Mouse (Mus musculus) v-Abl transformed pro-B cells (cell line): Measurements from ENCODE around the gene Gdf3.
"Not testable (repeated sequence)": the region's sequence is repeated elsewhere in the genome, so short reads cannot be mapped to it uniquely, and the experiment has no call there.

ENCODE experiments used
- in situ Hi-C, 2 experiments: fragments of 400-800 bp; cut with MboI; formaldehyde crosslinking; loops; one replicate each; pipeline ENCODE4 v1.15.1; 2025; ENCODE audit not compliant: unreplicated experiment in 2 of 2

Gene Gdf3

DNA sequence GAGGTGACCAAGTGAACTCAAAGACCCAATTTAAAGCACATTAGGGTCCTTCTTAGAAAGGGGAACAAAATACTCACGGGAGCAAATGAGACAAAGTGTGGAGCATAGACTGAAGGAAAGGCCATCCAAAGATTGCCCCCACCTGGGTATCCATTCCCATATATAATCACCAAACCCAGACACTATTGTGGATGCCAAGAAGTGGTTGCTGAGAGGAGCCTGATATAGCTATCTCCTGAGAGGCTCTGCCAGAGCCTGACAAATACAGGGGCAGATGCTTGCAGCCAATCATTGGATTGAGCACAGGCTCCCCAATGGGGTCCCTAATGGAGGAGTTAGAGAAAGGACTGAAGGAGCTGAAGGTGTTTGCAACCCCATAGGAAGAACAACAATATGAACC lies 34.9 kb downstream of the Gdf3 start:
- in situ Hi-C loops = not testable (repeated sequence)

DNA sequence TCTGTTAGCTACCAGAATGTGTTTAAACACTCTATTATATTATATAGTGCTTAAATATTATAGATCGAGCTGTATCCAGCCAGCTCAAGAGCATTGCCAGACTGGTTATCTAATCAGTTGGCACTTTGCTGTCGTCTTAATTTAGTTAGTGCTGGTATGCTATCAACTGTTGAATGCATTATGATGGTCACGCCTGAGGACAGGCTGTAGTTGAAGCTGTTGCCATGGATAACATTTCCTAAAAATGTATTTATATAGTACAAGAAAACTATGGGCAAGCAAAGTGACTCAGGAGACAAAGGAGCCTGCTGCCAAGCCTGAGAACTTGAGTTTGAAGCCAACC lies 38.3 kb downstream of the Gdf3 start:
- in situ Hi-C loops = no loop called here

DNA sequence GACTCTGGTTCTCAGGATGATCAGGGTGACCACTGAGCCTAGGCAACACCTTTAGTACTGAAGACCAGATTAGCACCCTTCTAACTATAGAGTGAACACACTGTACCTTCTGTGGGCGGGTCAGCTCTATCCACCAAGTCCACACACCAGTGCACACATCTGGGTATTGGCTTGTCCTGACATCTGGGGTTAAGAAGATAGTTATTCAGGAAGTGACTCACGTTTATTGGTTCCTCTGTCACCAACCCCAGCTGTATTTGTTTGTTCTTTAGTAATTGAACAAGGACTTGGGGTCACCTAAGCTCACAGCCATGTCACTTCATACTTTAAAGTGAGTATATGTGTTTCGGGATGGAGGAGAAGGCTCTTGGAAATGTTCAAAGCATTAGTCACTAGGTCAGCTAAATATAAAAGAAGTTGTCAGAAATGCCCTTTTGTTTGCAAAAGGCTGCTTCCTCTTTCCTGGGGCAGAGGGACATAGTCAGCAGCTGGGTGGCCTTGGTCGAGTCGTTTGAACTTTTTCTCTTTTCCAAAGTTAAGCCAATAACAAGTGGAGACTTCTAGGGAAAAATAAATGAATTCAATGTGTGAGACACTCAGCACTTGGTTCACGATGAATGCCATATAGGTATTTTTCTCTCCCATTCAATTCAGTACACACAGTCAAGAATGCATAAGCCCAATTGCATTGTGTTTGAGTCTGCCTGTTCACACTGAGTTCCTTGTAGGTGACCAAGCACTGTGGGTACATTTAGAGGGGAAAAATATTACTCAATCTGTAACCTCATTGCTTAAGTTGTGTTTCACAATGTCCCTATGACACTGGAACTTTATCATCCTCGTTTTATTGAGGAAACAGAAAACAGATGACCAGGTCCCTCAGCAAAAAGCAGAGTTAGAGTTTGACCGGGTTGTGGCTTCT lies 38.9 kb downstream of the Gdf3 start:
- in situ Hi-C loops = no loop called here

DNA sequence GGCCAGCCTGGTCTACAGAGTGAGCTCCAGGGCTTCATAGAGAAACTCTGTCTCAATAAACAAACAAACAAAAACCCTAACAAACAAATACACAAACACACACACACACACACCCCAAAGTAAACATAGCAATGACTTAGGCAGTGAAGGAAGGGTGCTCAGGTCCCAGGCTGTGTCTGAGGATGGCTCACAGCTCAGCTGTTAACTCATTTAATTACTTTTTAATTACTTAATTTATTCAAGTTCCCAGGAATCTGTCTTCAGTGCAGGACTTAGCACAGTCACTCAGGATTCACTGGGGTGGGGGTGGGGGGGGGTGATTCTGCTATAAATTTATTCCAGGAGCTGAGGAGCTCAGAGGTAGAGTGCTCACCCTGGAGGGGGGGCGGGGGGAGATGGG lies 40.1 kb downstream of the Gdf3 start:
- in situ Hi-C loops = loop anchor here (5.0 to 10.0 kb wide), 2 partner anchors 33 to 265 kb away; partner anchors contain the start of genes Apobec1 (in 2 of the 2) and M6pr (in 1 of the 2)

DNA sequence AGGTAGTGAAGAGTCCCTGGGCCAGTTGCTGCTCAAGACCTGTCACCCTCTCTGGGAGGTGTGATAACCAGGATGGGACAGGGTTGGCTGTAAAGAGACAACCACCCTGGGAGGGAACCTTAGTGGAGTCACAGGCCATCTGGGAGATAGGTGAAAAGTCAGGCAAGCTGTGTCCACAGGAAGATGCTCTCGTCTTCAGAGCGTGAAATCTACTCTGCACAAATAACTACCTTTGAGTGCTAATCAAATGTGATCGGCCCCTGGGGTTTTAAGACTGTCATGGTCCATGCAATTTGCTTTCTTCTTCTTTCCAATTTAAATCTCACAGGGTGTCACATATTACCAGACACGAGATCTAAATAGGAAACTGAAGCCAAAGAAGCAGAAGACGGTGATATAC lies 40.8 kb downstream of the Gdf3 start:
- in situ Hi-C loops = loop anchor here (5.0 to 10.0 kb wide), 2 partner anchors 33 to 264 kb away; partner anchors contain the start of genes Apobec1 (in 2 of the 2) and M6pr (in 1 of the 2)

DNA sequence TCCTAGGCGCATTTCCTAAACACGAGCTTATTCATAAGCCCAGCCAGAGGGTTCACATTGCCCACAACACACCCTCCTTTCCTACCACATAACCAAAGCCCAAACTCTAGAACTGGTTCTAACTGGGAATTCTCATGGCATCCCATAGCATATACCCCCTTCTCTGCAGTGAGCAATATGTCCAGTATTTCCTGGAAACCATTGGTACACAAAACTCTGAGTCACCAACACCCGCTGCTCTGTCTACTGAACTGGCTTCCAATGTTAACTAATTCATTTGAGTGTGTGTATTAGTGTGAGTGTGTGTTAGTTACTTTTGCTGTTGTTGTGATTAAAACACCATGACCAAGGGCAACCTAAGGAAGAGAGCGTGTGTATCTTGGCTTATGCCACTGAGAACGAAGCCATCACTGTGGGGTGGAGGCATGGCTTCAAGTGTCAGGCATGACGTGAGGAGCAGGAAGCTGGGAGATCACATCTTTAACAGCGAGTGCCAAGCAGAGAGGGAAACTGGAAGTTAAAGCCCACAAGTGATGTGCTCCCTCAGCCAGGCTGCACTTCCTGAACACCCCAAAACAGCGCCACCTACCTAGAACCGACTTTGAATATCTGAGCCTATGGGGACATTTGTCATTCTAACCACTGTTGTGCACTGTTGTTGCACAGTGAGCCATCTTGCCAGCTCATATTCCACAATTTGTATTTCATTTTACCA lies 44.7 kb downstream of the Gdf3 start:
- in situ Hi-C loops = loop anchor here (5.0 to 10.0 kb wide), 2 partner anchors 37 to 260 kb away; partner anchors contain the start of genes Apobec1 (in 2 of the 2) and M6pr (in 1 of the 2)

DNA sequence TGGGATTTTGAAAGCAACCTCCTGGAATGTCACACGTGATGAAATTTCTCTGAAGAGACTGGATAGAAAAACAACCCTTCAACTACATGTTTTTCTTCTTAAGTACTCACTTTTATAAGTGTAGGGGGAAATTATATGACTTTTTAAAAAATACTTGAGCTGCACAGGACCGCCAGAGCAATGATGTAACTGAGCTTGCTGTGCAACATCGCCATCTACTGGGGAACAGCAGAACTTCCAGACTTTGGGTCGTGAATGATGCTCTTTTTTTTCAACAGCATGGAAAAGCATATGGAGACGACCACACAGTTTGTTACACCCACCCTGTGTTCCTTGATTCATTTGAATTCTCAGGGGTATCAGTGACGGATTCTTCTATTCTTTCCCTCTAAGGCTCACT lies 47.4 kb downstream of the Gdf3 start:
- in situ Hi-C loops = loop anchor here (5.0 to 10.0 kb wide), 6 partner anchors 35 to 310 kb away; partner anchors contain the start of genes Rimklb (in 2 of the 2), M6pr (in 1 of the 2) and Necap1 (in 1 of the 2)

DNA sequence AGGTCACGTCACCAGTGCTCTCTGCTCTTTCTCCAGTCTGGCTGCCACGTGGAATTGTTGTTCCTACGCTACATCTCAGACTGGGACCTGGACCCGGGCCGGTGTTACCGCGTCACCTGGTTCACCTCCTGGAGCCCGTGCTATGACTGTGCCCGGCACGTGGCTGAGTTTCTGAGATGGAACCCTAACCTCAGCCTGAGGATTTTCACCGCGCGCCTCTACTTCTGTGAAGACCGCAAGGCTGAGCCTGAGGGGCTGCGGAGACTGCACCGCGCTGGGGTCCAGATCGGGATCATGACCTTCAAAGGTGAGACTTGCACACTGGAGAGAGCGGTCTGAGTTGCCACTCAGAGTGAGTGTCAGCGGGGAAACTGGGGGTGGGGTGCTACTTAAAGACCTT lies 48.9 kb downstream of the Gdf3 start:
- in situ Hi-C loops = loop anchor here (5.0 to 10.0 kb wide), 6 partner anchors 34 to 311 kb away; partner anchors contain the start of genes Rimklb (in 2 of the 2), M6pr (in 1 of the 2) and Necap1 (in 1 of the 2)

DNA sequence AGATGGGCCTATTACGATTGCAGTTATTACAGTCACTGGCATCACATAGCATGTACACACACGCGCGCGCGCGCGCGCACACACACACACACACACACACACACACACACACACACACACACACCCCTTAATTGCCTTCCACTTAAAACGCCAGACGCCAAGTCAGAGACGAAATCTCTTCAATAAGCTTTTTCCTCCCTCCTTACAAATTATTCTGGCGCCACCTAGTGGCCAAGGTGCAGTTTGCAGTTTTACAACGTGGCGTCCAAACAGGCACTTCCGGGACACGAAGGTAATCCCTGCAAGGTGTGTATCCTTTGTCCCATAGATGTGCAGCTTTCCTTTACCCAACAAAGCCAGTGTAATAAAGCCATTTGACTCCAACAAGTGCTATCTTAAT lies 49.5 kb downstream of the Gdf3 start:
- in situ Hi-C loops = loop anchor here (5.0 to 10.0 kb wide), 6 partner anchors 33 to 312 kb away; partner anchors contain the start of genes Rimklb (in 2 of the 2), M6pr (in 1 of the 2) and Necap1 (in 1 of the 2)

DNA sequence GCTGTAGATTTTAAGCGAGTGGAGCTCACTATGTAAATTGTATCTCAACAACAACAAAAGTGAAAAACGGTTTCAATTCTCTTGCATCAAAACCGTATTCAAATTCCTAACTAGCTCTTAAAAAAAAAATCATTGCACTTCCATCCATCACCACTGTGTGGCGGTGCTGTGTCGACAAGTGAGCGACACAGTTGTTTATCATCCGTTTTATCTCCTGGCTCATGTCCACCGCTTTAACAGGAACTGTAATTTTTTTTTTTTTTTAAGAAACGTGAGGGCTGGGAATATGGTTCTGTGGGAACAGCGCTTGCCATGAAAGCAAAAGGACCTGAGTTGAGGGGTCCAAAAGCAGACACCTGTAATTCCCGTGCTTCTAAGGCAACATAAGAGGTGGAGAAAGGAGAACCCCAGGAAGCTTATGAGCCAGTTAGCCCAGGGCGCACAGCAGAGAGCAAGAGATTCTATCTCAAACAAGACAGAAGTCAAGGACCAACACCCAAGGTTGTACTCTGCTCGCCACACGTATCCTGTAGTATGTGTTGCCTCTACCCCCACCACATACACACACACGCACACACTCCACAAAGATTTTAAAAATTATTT lies 52.8 kb downstream of the Gdf3 start:
- in situ Hi-C loops = no loop called here
